ENCODE assay signal across 26 mouse cellular contexts in the genomic region with DNA sequence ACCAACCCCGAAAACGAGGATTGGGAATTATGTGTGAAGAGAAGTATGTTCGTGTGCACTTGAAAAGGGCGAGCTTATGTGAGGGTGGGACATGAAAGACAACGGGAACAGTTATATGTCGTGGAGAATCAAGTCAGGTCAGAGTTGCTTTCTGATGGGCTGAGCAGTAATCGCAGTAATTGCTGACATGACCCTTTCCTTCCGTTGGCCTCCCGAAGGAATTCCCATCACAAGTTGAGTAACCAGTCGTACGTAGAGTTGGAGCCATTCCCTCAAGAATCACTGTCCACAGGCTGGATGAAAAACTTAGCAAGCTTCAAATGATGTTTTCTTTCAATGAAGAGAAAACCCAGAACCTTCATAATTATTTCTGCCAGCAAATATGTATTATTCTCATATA. TPM values are rescaled to one million over a fixed set of nuclear protein-coding genes. Genes with fewer than 3 reads are reported as not detected.
DNase-seq lines count a peak whose midpoint lies in the region; ATAC-seq and TF ChIP-seq lines count a peak whose summit lies in the region.
"Had no signal": no experiment of that assay in that cellular context is flagged by ENCODE, and none has a peak within 500 bp of the region (broad histone marks: within the 10 kb centered on the region; RNA-seq: fewer than 3 reads in every experiment).

No protein-coding gene starts in this region.

- H3K4me3 ChIP-seq in embryonic facial prominence, embryonic 14.5 days (ENCODE audit: low read depth, low read length): no peak overlapping the region
- H3K4me3 ChIP-seq in embryonic facial prominence, embryonic 10.5 days: no peak overlapping the region
- H3K4me3 ChIP-seq in lung, postnatal 0 days (ENCODE audit: low read depth, low read length): no peak overlapping the region
- no peak overlapping the region for H3K4me3 ChIP-seq in forebrain, embryonic 14.5 days (ENCODE audit: low read depth, low read length)
- H3K4me3 ChIP-seq: embryonic facial prominence, embryonic 15.5 days; forebrain, embryonic 15.5 days; hindbrain, embryonic 10.5 days had no signal

- no peak for TF ChIP-seq CTCF in lung, postnatal 0 days (IDR thresholded peaks at IDR 0.05)

- DNase-seq in embryonic facial prominence, embryonic 14.5 days (ENCODE audit: low spot score): peak; percentile 49
- no peak for DNase-seq in embryonic facial prominence, embryonic 10.5 days (ENCODE audit: low spot score)
- DNase-seq in lung, postnatal 0 days (ENCODE audit: low spot score): peak; percentile 18
- DNase-seq in lung, postnatal 25 days (ENCODE audit: low spot score): no peak
- DNase-seq in retina, embryonic 14.5 days (ENCODE audit: low spot score): peak; percentile 97
- no peak for DNase-seq in forebrain, embryonic 14.5 days (ENCODE audit: low spot score)
- no peak for DNase-seq in right cerebral cortex, postnatal 36 days (ENCODE audit: low spot score in 2 of 2)
- DNase-seq: adrenal gland, adult 2 months; adrenal gland, postnatal 25 days; B cell, adult 2 months; cerebellum, adult 11-12 months; cerebellum, adult 8-10 months; cerebellum, postnatal 10 days; cerebellum, postnatal 36 days; embryo, embryonic 11 days; gastrocnemius, postnatal 10 days; gastrocnemius, postnatal 36 days had no signal

- no peaks in the 10 kb centered on the region for H3K36me3 ChIP-seq in embryonic facial prominence, embryonic 14.5 days (ENCODE audit: control insufficient read depth, insufficient read depth, low read length)
- no peaks in the 10 kb centered on the region for H3K36me3 ChIP-seq in embryonic facial prominence, embryonic 10.5 days (replicated peaks)
- H3K36me3 ChIP-seq in lung, postnatal 0 days (ENCODE audit: insufficient read depth, low read length): no peaks in the 10 kb centered on the region
- H3K36me3 ChIP-seq in forebrain, embryonic 14.5 days (ENCODE audit: control insufficient read depth, insufficient read depth, low read length): no peaks in the 10 kb centered on the region
- H3K36me3 ChIP-seq: embryonic facial prominence, embryonic 15.5 days; forebrain, embryonic 15.5 days; hindbrain, embryonic 10.5 days had no signal

- no peaks in the 10 kb centered on the region for H3K27me3 ChIP-seq in embryonic facial prominence, embryonic 14.5 days (replicated peaks; ENCODE audit: control insufficient read depth, insufficient read depth, low read length)
- no peaks in the 10 kb centered on the region for H3K27me3 ChIP-seq in embryonic facial prominence, embryonic 10.5 days (replicated peaks; ENCODE audit: low read depth, poor library complexity, severe bottlenecking)
- no peaks in the 10 kb centered on the region for H3K27me3 ChIP-seq in lung, postnatal 0 days (replicated peaks; ENCODE audit: insufficient read depth, low read length)
- H3K27me3 ChIP-seq in forebrain, embryonic 14.5 days (replicated peaks; ENCODE audit: control insufficient read depth, insufficient read depth, low read length): no peaks in the 10 kb centered on the region
- H3K27me3 ChIP-seq: embryonic facial prominence, embryonic 15.5 days; forebrain, embryonic 15.5 days had no signal

- ATAC-seq in embryonic facial prominence, embryonic 14.5 days (ENCODE audit: low read depth): peak; percentile 63; the same call in 1 of the 2 replicates
- ATAC-seq in lung, postnatal 0 days: no peak
- ATAC-seq in forebrain, embryonic 14.5 days: no peak
- ATAC-seq: activated CD4-positive, CD25-positive, alpha-beta regulatory T cell, adult 4 months; forebrain, embryonic 15.5 days; hindbrain, postnatal 0 days; inflammation-experienced regulatory T-cells, adult 6 months; intestine, embryonic 16.5 days had no signal

- no peaks in the 10 kb centered on the region for H3K9me3 ChIP-seq in embryonic facial prominence, embryonic 14.5 days (ENCODE audit: control insufficient read depth, low read length)
- H3K9me3 ChIP-seq in embryonic facial prominence, embryonic 10.5 days: no peaks in the 10 kb centered on the region
- H3K9me3 ChIP-seq in lung, postnatal 0 days (ENCODE audit: low read length): no peaks in the 10 kb centered on the region
- no peaks in the 10 kb centered on the region for H3K9me3 ChIP-seq in forebrain, embryonic 14.5 days (replicated peaks; ENCODE audit: control insufficient read depth, low read length)
- H3K9me3 ChIP-seq: embryonic facial prominence, embryonic 15.5 days; forebrain, embryonic 15.5 days; hindbrain, embryonic 10.5 days had no signal

- 49% methylated on average over 11 of the region's 11 CpGs for WGBS in embryonic facial prominence, embryonic 14.5 days
- WGBS in embryonic facial prominence, embryonic 10.5 days: 63% methylated on average over 11 of the region's 11 CpGs
- 55% methylated on average over 11 of the region's 11 CpGs for WGBS in lung, postnatal 0 days
- WGBS in forebrain, embryonic 14.5 days: 87% methylated on average over 11 of the region's 11 CpGs

- no peaks in the 10 kb centered on the region for H3K4me1 ChIP-seq in embryonic facial prominence, embryonic 14.5 days (ENCODE audit: control insufficient read depth, insufficient read depth, low read length)
- peaks cover 19% of the 10 kb centered on the region for H3K4me1 ChIP-seq in embryonic facial prominence, embryonic 10.5 days
- no peaks in the 10 kb centered on the region for H3K4me1 ChIP-seq in lung, postnatal 0 days (ENCODE audit: insufficient read depth, low read depth, low read length)
- H3K4me1 ChIP-seq in forebrain, embryonic 14.5 days (ENCODE audit: control insufficient read depth, insufficient read depth, low read length): no peaks in the 10 kb centered on the region
- H3K4me1 ChIP-seq: embryonic facial prominence, embryonic 15.5 days; forebrain, embryonic 15.5 days had no signal

- no peak overlapping the region for H3K4me2 ChIP-seq in embryonic facial prominence, embryonic 14.5 days (ENCODE audit: low read depth, low read length)
- no peak overlapping the region for H3K4me2 ChIP-seq in lung, postnatal 0 days (replicated peaks; ENCODE audit: low read depth, low read length)
- H3K4me2 ChIP-seq in forebrain, embryonic 14.5 days (ENCODE audit: low read length): no peak overlapping the region
- H3K4me2 ChIP-seq: embryonic facial prominence, embryonic 15.5 days; forebrain, embryonic 15.5 days; heart, embryonic 11.5 days; hindbrain, embryonic 14.5 days had no signal

- H3K27ac ChIP-seq in embryonic facial prominence, embryonic 14.5 days (replicated peaks; ENCODE audit: low read depth, low read length): no peak overlapping the region
- H3K27ac ChIP-seq in embryonic facial prominence, embryonic 10.5 days (replicated peaks): no peak overlapping the region
- H3K27ac ChIP-seq in lung, postnatal 0 days (ENCODE audit: low read length): no peak overlapping the region
- H3K27ac ChIP-seq in forebrain, embryonic 14.5 days (ENCODE audit: low read depth, low read length): no peak overlapping the region
- H3K27ac ChIP-seq: embryonic facial prominence, embryonic 15.5 days; forebrain, embryonic 15.5 days; hindbrain, embryonic 10.5 days; hindbrain, embryonic 14.5 days; hindbrain, postnatal 0 days had no signal

- no peak overlapping the region for H3K9ac ChIP-seq in embryonic facial prominence, embryonic 14.5 days (ENCODE audit: low read depth, low read length)
- no peak overlapping the region for H3K9ac ChIP-seq in lung, postnatal 0 days (replicated peaks; ENCODE audit: low read depth)
- H3K9ac ChIP-seq in forebrain, embryonic 14.5 days (ENCODE audit: low read length): no peak overlapping the region
- H3K9ac ChIP-seq: embryonic facial prominence, embryonic 15.5 days; forebrain, embryonic 15.5 days; hindbrain, embryonic 14.5 days had no signal

- TF ChIP-seq EP300 in lung, postnatal 0 days (IDR thresholded peaks at IDR 0.05): no peak

RNA-seq across cellular contexts. Expression of gene Ank3, which starts 13.9 kb away (rescaled TPM):
- 22.5 and 23.1 TPM in 2 replicates for polyA plus RNA-seq in embryonic facial prominence, embryonic 14.5 days (2014; fragmentation: Nextera tagmentation; extraction: Ambion mirVana)
- polyA plus RNA-seq in embryonic facial prominence, embryonic 10.5 days (2016; fragmentation: Nextera tagmentation; extraction: Ambion mirVana): 36.7 and 36.9 TPM in 2 replicates
- 24.5 and 31.5 TPM in 2 replicates for polyA plus RNA-seq in lung, postnatal 0 days (2015; fragmentation: Nextera tagmentation; extraction: Ambion mirVana)
- 60.0 and 84.2 TPM in 2 replicates for polyA plus RNA-seq in forebrain, embryonic 14.5 days (2014; fragmentation: Nextera tagmentation; extraction: Ambion mirVana)

RNA-seq across cellular contexts. Expression of gene Cdk1, which starts 31.9 kb away (rescaled TPM):
- polyA plus RNA-seq in embryonic facial prominence, embryonic 14.5 days (2014; fragmentation: Nextera tagmentation; extraction: Ambion mirVana): 397 and 436 TPM in 2 replicates
- polyA plus RNA-seq in embryonic facial prominence, embryonic 10.5 days (2016; fragmentation: Nextera tagmentation; extraction: Ambion mirVana): 534 and 541 TPM in 2 replicates
- polyA plus RNA-seq in lung, postnatal 0 days (2015; fragmentation: Nextera tagmentation; extraction: Ambion mirVana): 46.4 and 46.5 TPM in 2 replicates
- polyA plus RNA-seq in forebrain, embryonic 14.5 days (2014; fragmentation: Nextera tagmentation; extraction: Ambion mirVana): 209 and 304 TPM in 2 replicates

Comparison
In these comparisons a context has a peak if more than half of its experiments do, and no peak if none do; other contexts are left out.
1. DNase-seq: peak in embryonic facial prominence, embryonic 14.5 days (single experiment), lung, postnatal 0 days (single experiment) and retina, embryonic 14.5 days (single experiment); none in embryonic facial prominence, embryonic 10.5 days (single experiment), lung, postnatal 25 days (single experiment), forebrain, embryonic 14.5 days (single experiment) and right cerebral cortex, postnatal 36 days (0 of 2).